Mouse (Mus musculus) stomach, postnatal 0 days (tissue): Measurements from ENCODE around the gene Wdtc1.

Source experiments
- CTCF ChIP-seq: IDR thresholded peaks from 2 replicates; pipeline ENCODE4 v1.5.1; 2016; ENCODE audit warnings: antibody characterized with exemption, low read depth, mild to moderate bottlenecking, moderate library complexity
- EP300 ChIP-seq: optimal IDR thresholded peaks from 2 replicates; pipeline ENCODE3; 2016; ENCODE audit warnings: antibody characterized with exemption

GRCm38 (mm10) chr4:133297801-133298238, 55.5 kb downstream of the Wdtc1 start:
- peak; percentile 96 for TF ChIP-seq CTCF
- TF ChIP-seq EP300: no peak
